Mouse (Mus musculus) megakaryocyte, embryonic 14.5 days (primary cell): ENCODE data around the gene Adgrg1. TPM values are rescaled to one million over a fixed set of nuclear protein-coding genes. Genes with fewer than 3 reads are reported as not detected.
"Not testable (repeated sequence)": the region's sequence is repeated elsewhere in the genome, so short reads cannot be mapped to it uniquely, and the experiment has no call there.

Experiments used
- H3K27me3 ChIP-seq: replicated peaks from 2 replicates; pipeline ENCODE3; 2012; ENCODE audit warnings: inconsistent platforms
- H3K36me3 ChIP-seq: replicated peaks from 2 replicates; pipeline ENCODE3; 2012; ENCODE audit warnings: low read length, inconsistent platforms, mixed read lengths
- H3K4me1 ChIP-seq: 2 replicates; pipeline ENCODE4 v1.6.1; 2012; ENCODE audit warnings: inconsistent platforms
- H3K4me3 ChIP-seq: replicated peaks from 2 replicates; pipeline ENCODE3; 2012; ENCODE audit warnings: moderate library complexity, mild to moderate bottlenecking, inconsistent platforms
- H3K9me3 ChIP-seq: 2 replicates; pipeline ENCODE4 v1.6.1; 2012; ENCODE audit warnings: inconsistent platforms
- FLI1 ChIP-seq: IDR thresholded peaks from 2 replicates; pipeline ENCODE4 v1.6.1; 2012; ENCODE audit warnings: low read length, inconsistent platforms, mixed read lengths
- GATA1 ChIP-seq: IDR thresholded peaks from 3 replicates; pipeline ENCODE4 v1.6.1; 2012; ENCODE audit warnings: mixed read lengths, low read length, inconsistent platforms, borderline replicate concordance
- polyA plus RNA-seq: library from polyadenylated mRNA; stranded (reverse); fragments of >175 nt; gene quantifications from 2 replicates; pipeline ENCODE4 v1.2.3, GENCODE M21; 2012; ENCODE audit warnings: low replicate concordance; ENCODE audit not compliant: insufficient read depth

The Adgrg1 gene
- polyA plus RNA-seq, 1 experiment: 388 TPM

DNA sequence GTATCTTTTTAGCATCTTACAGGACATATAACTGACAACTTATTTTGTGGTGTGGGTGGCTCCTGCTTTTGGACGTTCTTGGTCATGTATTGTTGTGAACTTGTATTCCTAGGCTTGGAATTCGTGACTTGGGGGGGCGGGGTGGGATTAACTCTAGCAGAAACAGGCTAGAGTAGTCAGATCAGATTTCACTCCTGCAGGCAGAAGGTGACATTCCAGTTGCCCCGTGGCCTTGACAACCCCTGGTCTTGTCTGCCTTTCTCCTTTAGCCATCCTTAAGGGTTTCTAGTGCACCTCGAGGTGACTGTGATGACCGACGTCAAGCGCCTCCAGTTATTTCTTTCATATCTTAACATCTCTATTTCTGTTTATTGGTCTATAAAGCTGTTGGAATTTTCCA lies 48.6 kb downstream of the Adgrg1 start:
- H3K27me3 ChIP-seq: no peaks in the 10 kb centered on the region
- TF ChIP-seq GATA1 (no peak), FLI1 (no peak)
- peaks cover 4% of the 10 kb centered on the region; the same call in 1 of the 2 replicates for H3K9me3 ChIP-seq
- H3K4me1 ChIP-seq: peaks cover 72% of the 10 kb centered on the region
- peaks cover 84% of the 10 kb centered on the region for H3K36me3 ChIP-seq
- peak overlapping the region; percentile 91 for H3K4me3 ChIP-seq

DNA sequence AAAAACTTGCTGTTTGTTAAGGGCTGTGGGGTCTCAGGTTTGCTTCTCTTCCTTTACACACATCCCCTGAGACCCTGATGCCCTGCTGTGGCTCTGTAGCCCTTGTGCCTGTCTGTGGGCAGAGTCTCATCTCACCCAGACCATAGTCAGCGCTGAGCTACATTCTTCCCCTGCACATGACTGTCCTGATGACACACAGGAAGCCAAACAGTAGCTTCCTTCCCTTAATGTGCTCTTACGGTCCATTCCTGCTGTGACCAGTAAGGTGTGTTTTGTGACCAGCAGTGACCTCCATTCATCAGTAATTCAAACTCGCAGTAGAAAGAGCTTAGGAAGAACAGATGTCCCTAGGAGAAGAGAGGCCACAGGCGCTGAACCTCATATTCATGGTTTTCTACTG lies 49.8 kb downstream of the Adgrg1 start:
- Histone ChIP-seq H3K4me1 (peaks cover 60% of the 10 kb centered on the region), H3K27me3 (no peaks in the 10 kb centered on the region), H3K9me3 (peaks cover 4% of the 10 kb centered on the region; the same call in 1 of the 2 replicates), H3K4me3 (peak overlapping the region; percentile 29), H3K36me3 (peaks cover 84% of the 10 kb centered on the region)
- TF ChIP-seq FLI1 (no peak), GATA1 (no peak)

DNA sequence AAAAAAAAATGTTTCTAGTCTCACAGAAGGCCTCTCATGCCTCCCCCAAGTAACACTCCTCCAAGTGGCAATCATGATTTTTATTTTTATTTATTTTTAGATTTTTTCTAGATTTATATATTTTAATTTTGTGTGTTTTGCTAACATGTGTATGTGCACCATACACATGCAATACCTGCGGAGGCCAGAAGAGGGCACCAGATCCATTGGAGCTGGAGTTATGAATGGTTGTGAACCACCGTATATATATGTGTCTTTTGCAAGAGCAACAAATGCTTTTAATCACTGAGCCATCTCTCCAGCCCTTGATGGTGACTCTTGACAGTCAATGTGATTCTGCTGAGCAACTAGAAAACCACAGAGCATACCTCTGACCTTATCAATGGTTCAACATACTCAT lies 50.9 kb downstream of the Adgrg1 start:
- no peaks in the 10 kb centered on the region for H3K27me3 ChIP-seq
- H3K4me3 ChIP-seq: no peak overlapping the region
- peaks cover 93% of the 10 kb centered on the region for H3K36me3 ChIP-seq
- TF ChIP-seq GATA1 (no peak), FLI1 (no peak)
- peaks cover 58% of the 10 kb centered on the region for H3K4me1 ChIP-seq
- peaks cover 4% of the 10 kb centered on the region; the same call in 1 of the 2 replicates for H3K9me3 ChIP-seq

DNA sequence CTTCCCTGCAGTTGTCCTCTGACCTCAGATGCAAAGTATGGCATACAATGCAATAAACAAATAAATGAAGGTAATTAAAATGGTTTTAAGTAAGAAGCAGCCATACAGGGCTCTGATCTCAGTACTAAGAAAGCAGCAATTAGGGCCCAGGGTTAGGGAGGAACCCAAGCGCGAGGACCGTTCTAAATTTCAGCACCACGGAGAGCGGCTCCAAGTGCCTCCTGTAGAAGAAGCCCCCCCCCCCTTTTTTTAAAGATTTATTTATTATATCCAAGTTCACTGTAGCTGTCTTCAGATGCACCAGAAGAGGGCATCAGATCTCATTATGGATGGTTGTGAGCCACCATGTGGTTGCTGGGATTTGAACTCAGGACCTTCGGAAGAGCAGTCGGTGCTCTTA lies 53.8 kb downstream of the Adgrg1 start:
- H3K27me3 ChIP-seq, H3K9me3 ChIP-seq, H3K4me3 ChIP-seq: not testable (repeated sequence)
- Histone ChIP-seq H3K36me3 (peaks cover 89% of the 10 kb centered on the region), H3K4me1 (peaks cover 51% of the 10 kb centered on the region)

DNA sequence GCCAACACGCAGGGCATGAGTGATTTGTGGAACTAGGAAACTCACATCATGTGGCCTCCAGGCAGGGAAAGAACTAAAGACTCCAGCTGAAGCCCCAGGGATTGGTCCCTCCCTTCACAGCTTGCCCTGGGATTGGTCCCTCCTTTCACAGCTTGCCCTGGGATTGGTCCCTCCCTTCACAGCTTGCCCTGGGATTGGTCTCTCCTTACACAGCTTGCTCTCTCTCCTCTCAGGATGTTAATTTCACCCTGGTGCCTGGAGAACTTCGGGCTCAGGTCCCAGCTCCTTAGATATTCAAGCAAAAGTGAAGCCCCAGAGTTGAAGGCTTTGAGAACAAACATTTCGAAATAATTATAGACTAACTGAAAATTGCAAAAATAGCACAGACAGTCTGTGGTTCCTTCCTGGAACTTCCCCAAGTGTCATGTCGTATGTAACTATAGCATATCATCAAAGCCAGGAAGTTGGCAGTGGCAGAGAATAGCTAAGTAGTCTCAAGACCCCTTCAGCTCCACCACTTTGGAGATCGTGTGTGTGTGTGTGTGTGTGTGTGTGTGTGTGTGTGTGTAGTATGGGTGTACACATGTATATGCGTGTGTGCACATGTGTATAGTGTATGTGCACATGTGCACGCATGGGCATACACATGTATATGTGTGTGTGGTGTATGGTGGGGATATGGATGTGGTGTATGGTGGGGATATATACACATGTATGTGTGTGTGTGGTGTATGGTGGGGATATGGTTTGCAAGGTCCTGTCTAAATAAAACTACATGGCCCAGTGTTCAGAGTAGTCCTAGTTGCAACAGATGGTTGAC lies 62.8 kb downstream of the Adgrg1 start:
- Histone ChIP-seq H3K4me1 (peaks cover 96% of the 10 kb centered on the region), H3K27me3 (no peaks in the 10 kb centered on the region), H3K4me3 (peak overlapping the region; percentile 85), H3K9me3 (no peaks in the 10 kb centered on the region), H3K36me3 (peaks cover 95% of the 10 kb centered on the region)
- TF ChIP-seq GATA1: no peak
- TF ChIP-seq FLI1: no peak

DNA sequence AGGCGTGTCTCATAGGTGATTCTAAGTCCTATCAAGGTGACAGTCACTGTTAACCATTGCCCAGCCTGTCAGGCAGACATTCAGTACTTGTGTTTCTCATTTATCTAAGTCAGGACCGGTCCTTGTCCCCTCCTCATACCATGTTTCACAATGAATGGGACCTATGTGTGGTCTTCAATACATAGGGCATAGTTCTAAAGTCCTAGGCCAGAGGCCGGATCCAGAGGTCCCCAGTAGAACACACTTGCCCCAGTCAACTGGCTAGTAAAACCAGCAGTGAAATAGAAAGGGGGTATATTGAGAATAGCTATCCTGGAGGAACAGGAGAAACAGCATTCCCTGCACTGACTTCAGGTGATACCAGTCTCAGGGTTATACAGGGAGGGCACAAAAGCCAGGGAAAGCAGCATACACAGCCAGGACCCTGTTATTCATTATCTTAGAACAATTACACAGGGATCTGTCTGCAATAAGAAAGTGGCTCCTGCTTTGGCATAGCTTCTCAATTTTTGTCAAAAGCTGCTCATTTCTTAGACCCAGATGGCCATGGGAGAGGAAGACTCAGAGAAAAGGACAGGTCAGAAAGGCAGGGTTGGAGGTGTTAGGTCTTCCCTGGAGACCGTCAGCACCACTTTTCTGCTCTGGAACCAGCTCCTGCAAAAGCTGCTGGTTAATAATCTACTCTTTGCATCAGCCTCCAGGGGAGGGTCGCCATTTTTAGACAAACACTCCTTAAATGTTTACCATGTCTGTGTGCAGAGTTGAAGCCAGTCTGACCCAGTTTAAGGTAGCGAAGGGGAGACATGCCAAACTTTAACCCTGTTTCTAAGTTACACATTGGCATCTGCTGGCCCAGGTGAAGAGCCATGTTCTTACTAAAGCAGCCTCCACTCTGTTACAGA lies 67.6 kb downstream of the Adgrg1 start:
- peaks cover 91% of the 10 kb centered on the region for H3K36me3 ChIP-seq
- H3K27me3 ChIP-seq: no peaks in the 10 kb centered on the region
- H3K4me1 ChIP-seq: peaks cover 91% of the 10 kb centered on the region
- no peak overlapping the region for H3K4me3 ChIP-seq
- H3K9me3 ChIP-seq: no peaks in the 10 kb centered on the region
- TF ChIP-seq FLI1 (no peak), GATA1 (no peak)

DNA sequence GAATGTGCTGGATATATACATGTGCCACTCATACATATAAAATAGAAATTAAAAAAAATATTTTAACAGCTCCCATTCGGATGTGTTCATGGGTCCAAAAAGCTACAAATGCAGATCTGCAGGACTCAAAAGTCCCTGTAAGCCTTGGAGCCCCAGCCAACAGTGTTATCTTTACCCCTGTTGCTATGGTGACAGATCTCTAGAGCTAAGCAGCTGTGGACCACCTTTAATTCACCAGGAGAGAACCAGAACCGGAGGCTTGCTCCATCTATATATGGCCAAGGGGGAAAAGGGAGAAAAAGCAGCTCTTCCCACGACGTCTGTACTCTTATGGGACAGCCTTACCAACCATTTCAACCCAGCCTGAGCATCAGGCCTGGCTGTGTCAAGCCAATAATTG lies 70.3 kb downstream of the Adgrg1 start:
- Histone ChIP-seq H3K36me3 (peaks cover 73% of the 10 kb centered on the region), H3K4me3 (no peak overlapping the region), H3K9me3 (no peaks in the 10 kb centered on the region)

DNA sequence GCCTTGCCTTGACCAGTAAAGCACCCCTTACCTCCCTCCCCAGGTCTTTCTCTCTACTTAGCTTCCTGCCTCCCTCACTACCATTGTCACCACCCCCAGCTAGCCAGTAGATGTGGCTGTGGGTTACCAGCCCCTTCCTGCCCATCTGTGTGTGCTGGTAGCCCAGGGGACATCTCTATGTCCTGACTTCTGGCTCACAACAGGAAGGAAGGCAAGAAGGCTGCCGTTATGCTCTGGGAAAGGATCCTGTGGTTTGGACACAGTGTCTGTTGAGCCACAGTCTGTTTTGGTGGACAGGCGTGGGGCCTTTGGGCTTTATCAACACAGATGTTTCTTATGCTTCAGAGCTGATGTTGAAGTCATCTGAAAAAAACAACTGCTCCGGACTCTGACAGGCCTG lies 72.4 kb downstream of the Adgrg1 start:
- H3K4me1 ChIP-seq: peaks cover 89% of the 10 kb centered on the region
- H3K27me3 ChIP-seq: no peaks in the 10 kb centered on the region
- peak; percentile 24; the same call in 1 of the 3 replicates for TF ChIP-seq GATA1
- TF ChIP-seq FLI1: peak; percentile 84
- H3K36me3 ChIP-seq: peaks cover 59% of the 10 kb centered on the region
- peak overlapping the region; percentile 72 for H3K4me3 ChIP-seq
- H3K9me3 ChIP-seq: no peaks in the 10 kb centered on the region

More for the DNA sequence above, 70.3 kb downstream of the Adgrg1 start:
- no peaks in the 10 kb centered on the region for H3K27me3 ChIP-seq
- TF ChIP-seq GATA1 (no peak), FLI1 (no peak)
- peaks cover 93% of the 10 kb centered on the region for H3K4me1 ChIP-seq

DNA sequence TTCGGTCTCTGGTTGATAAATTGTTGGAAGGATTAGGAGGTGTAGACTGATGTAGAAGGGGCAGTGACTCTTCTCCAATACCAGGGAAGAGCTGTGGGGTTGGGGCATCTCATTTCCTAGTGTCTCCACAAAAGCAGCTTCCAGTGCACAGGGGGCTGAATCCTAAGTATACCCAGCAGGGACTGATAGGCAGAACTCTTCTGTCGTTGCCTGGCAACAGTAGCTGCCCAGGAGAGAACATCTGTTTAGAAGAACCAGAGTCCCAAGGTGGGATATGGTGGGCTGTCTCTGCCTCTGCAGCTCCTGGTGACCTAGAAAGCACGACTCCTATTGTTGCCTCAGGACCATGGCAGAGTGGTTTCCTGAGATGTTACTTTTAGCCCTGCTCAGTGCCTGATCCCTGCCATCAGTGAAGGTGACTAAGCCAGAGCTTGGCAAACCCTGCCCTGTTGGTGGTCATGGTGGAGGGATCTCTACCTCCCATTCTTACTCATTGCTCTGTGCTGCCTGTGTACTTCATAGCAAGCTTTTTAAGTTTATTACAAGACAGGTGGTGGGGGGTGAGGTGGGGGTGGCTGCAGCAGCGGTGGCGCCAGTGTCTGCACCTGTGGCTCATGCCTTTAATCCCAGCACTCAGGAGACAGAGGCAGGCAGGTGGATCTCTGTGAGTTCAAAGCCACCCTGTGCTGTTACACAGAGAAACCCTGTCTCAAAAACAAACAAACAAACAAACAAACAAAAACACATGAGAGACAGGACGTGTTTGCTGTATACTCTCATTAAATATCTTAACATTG lies 73.5 kb downstream of the Adgrg1 start:
- Histone ChIP-seq H3K4me1 (peaks cover 88% of the 10 kb centered on the region), H3K4me3 (peak overlapping the region; percentile 16), H3K27me3 (no peaks in the 10 kb centered on the region), H3K36me3 (peaks cover 54% of the 10 kb centered on the region), H3K9me3 (no peaks in the 10 kb centered on the region)
- no peak for TF ChIP-seq GATA1
